Mouse (Mus musculus) cortical plate, adult 2 months (tissue): ENCODE data around the gene Cyp24a1.

Source experiments
- CTCF ChIP-seq: fragments of 200-500 bp; IDR thresholded peaks from 2 replicates; pipeline ENCODE4 v1.5.1; 2011; ENCODE audit warnings: mild to moderate bottlenecking, control low read depth, low read length; ENCODE audit not compliant: insufficient read depth; ENCODE audit errors: extremely low read depth
- POLR2A ChIP-seq: fragments of 200-500 bp; IDR thresholded peaks from 2 replicates; pipeline ENCODE4 v1.6.1; 2011; ENCODE audit warnings: mild to moderate bottlenecking, low read length, control low read depth; ENCODE audit not compliant: insufficient read depth; ENCODE audit errors: extremely low read depth

DNA sequence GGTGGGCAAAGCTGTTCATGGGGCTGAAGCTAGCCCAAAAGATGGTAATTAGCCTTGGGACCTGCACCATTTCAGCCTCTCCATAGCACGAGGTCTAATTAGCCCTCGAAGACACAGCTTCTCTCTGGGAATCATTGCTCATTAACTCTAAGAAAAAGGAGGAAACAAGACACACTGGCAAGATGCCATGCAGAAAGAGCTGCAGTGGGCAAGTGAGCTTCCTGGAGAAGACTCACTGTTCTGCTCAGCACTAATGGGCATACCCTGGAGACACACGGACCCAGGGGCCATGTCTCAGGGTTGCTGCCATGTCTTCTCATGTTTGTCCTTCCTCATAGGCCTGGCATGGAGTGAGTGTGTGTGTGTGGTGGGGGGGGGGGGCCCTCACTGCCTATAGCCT is 47.2 kb upstream of the Cyp24a1 start:
- TF ChIP-seq POLR2A, result no peak
- TF ChIP-seq CTCF, result no peak
